Mouse (Mus musculus) CH12.LX (cell line): ENCODE results near the gene Malrd1. TPM values are rescaled to one million over a fixed set of nuclear protein-coding genes. Genes with fewer than 3 reads are reported as not detected.

Experiments used
- DNase-seq: peaks from one replicate; pipeline ENCODE4 v3.0.0-alpha.2; 2013; ENCODE audit errors: extremely low read depth
- H3K27ac ChIP-seq: 2 replicates; pipeline ENCODE4 v1.5.1; 2012; ENCODE audit warnings: low read depth, mild to moderate bottlenecking, control low read depth, moderate library complexity; ENCODE audit not compliant: insufficient read depth
- H3K27me3 ChIP-seq: replicated peaks from 2 replicates; pipeline ENCODE3; 2012; ENCODE audit warnings: inconsistent platforms
- H3K36me3 ChIP-seq, 2 experiments: replicated peaks in 1 of 2; 2 replicates each; pipeline versions ENCODE3 to v1.6.1; 2012; ENCODE audit warnings: inconsistent platforms in 1 of 2, low read length in 1 of 2, mild to moderate bottlenecking in 1 of 2, mixed read lengths in 1 of 2, moderate library complexity in 1 of 2; ENCODE audit not compliant: control insufficient read depth in 1 of 2, insufficient read depth in 1 of 2
- H3K4me1 ChIP-seq, 2 experiments: 2 replicates each; pipeline ENCODE4 v1.6.1; 2012; ENCODE audit warnings: inconsistent platforms in 1 of 2, moderate library complexity in 1 of 2; ENCODE audit not compliant: insufficient read depth in 2 of 2, control insufficient read depth in 1 of 2
- H3K4me2 ChIP-seq: 2 replicates; pipeline ENCODE4 v1.6.1; 2012; ENCODE audit warnings: low read depth, mild to moderate bottlenecking, control low read depth; ENCODE audit not compliant: poor library complexity, insufficient read depth, severe bottlenecking
- H3K4me3 ChIP-seq, 3 experiments: fragments of 150-350 bp in 1 of 3; sonication (generic) in 1 of 3; replicated peaks in 1 of 3; 2 replicates each; pipeline versions ENCODE3 to v1.5.1; 2011 to 2012; ENCODE audit warnings: low read depth in 2 of 3, low read length in 2 of 3, mild to moderate bottlenecking in 2 of 3, moderate library complexity in 2 of 3, control low read depth in 1 of 3, improper control_type of control experiment in 1 of 3, inconsistent platforms in 1 of 3, mixed read lengths in 1 of 3; ENCODE audit not compliant: poor library complexity in 1 of 3
- H3K79me2 ChIP-seq: replicated peaks from 2 replicates; pipeline ENCODE4 v1.6.1; 2012; ENCODE audit warnings: mild to moderate bottlenecking, moderate library complexity; ENCODE audit not compliant: control insufficient read depth, poor library complexity, insufficient read depth, severe bottlenecking; ENCODE audit errors: extremely low read depth
- H3K9ac ChIP-seq: 2 replicates; pipeline ENCODE4 v1.6.1; 2012; ENCODE audit warnings: low read depth, mild to moderate bottlenecking, control low read depth, moderate library complexity; ENCODE audit not compliant: insufficient read depth
- H3K9me3 ChIP-seq: replicated peaks from 2 replicates; pipeline ENCODE3; 2012; ENCODE audit warnings: low read length, inconsistent platforms, mixed read lengths
- CHD2 ChIP-seq: IDR thresholded peaks from 2 replicates; pipeline ENCODE4 v1.6.1; 2011; ENCODE audit warnings: low read length, improper control_type of control experiment
- E2F4 ChIP-seq: IDR thresholded peaks from 2 replicates; pipeline ENCODE4 v1.6.1; 2011; ENCODE audit warnings: low read depth, low read length, improper control_type of control experiment; ENCODE audit not compliant: insufficient replicate concordance
- ELF1 ChIP-seq: IDR thresholded peaks from 2 replicates; pipeline ENCODE4 v1.6.1; 2014; ENCODE audit warnings: low read depth, mild to moderate bottlenecking, inconsistent platforms, low read length, improper control_type of control experiment
- JUN ChIP-seq: IDR thresholded peaks from 2 replicates; pipeline ENCODE4 v1.6.1; 2011; ENCODE audit warnings: low read depth, mild to moderate bottlenecking, low read length, improper control_type of control experiment, moderate library complexity; ENCODE audit not compliant: insufficient read depth
- KAT2A ChIP-seq: IDR thresholded peaks from 2 replicates; pipeline ENCODE4 v1.6.1; 2012; ENCODE audit warnings: low read length, improper control_type of control experiment, inconsistent platforms; ENCODE audit not compliant: insufficient replicate concordance
- MAFK ChIP-seq: IDR thresholded peaks from 2 replicates; pipeline ENCODE4 v1.6.1; 2011; ENCODE audit warnings: low read length, improper control_type of control experiment; ENCODE audit not compliant: insufficient replicate concordance
- MAZ ChIP-seq: IDR thresholded peaks from 2 replicates; pipeline ENCODE4 v1.6.1; 2012; ENCODE audit warnings: low read depth, mild to moderate bottlenecking, inconsistent platforms, low read length, improper control_type of control experiment, moderate library complexity
- MEF2A ChIP-seq: IDR thresholded peaks from 2 replicates; pipeline ENCODE4 v1.6.1; 2014; ENCODE audit warnings: low read depth, mild to moderate bottlenecking, inconsistent platforms, low read length, improper control_type of control experiment, borderline replicate concordance
- MXI1 ChIP-seq: IDR thresholded peaks from 2 replicates; pipeline ENCODE4 v1.6.1; 2011; ENCODE audit warnings: mild to moderate bottlenecking, low read depth, low read length, improper control_type of control experiment
- MYC ChIP-seq: IDR thresholded peaks from 2 replicates; pipeline ENCODE4 v1.6.1; 2011; ENCODE audit warnings: low read depth, mild to moderate bottlenecking, improper control_type of control experiment, low read length
- NELFE ChIP-seq: IDR thresholded peaks from 2 replicates; pipeline ENCODE4 v1.6.1; 2011; ENCODE audit warnings: low read depth, low read length, improper control_type of control experiment
- NRF1 ChIP-seq: IDR thresholded peaks from 2 replicates; pipeline ENCODE4 v1.6.1; 2014; ENCODE audit warnings: low read depth, mild to moderate bottlenecking, inconsistent platforms, low read length, improper control_type of control experiment, moderate library complexity
- POLR2AphosphoS2 ChIP-seq: IDR thresholded peaks from 2 replicates; pipeline ENCODE4 v1.6.1; 2011; ENCODE audit warnings: low read depth, low read length, improper control_type of control experiment
- USF2 ChIP-seq: conservative IDR thresholded peaks from 2 replicates; pipeline ENCODE4 v1.6.1; 2011; ENCODE audit warnings: low read depth, low read length, improper control_type of control experiment
- ZKSCAN1 ChIP-seq: IDR thresholded peaks from 2 replicates; pipeline ENCODE4 v1.6.1; 2012; ENCODE audit warnings: low read depth, inconsistent platforms, low read length, improper control_type of control experiment, borderline replicate concordance
- ZMIZ1 ChIP-seq: IDR thresholded peaks from 2 replicates; pipeline ENCODE4 v1.6.1; 2012; ENCODE audit warnings: low read depth, mild to moderate bottlenecking, inconsistent platforms, low read length, improper control_type of control experiment
- ZNF384 ChIP-seq: IDR thresholded peaks from 2 replicates; pipeline ENCODE4 v1.6.1; 2012; ENCODE audit warnings: low read depth, low read length, improper control_type of control experiment, inconsistent platforms
- dilution Hi-C: fragments of 300-500 bp; cut with MboI; formaldehyde crosslinking; loops from 2 replicates; pipeline ENCODE4 v1.14.3; 2020; ENCODE audit warnings: low sequenced_read_pairs; ENCODE audit not compliant: extremely low pct_unique_long_range_greater_than_20kb, extremely low pct_ligation_motif_present
- in situ Hi-C: fragments of 300-500 bp; cut with MboI; formaldehyde crosslinking; loops from 3 replicates; pipeline ENCODE4 v1.14.3; 2019; ENCODE audit warnings: low sequenced_read_pairs, low pct_ligation_motif_present, low pct_unique_long_range_greater_than_20kb, mixed read lengths
- polyA plus RNA-seq: library from polyadenylated mRNA; unstranded; fragments of >175 nt; gene quantifications from 2 replicates; pipeline ENCODE4 v1.2.1, GENCODE M21; 2012; ENCODE audit warnings: low read depth; ENCODE audit not compliant: insufficient read length
- total RNA-seq, 2 experiments: library from RNA; depleted of rRNA; stranded (reverse); fragments of 300-350 nt in 1 of 2; fragments of >200 nt in 1 of 2; gene quantifications; 2 replicates each; pipeline ENCODE4 v1.2.3; 2012 to 2014

Malrd1 gene
- total and polyA plus RNA-seq, 3 experiments: not detected

DNA sequence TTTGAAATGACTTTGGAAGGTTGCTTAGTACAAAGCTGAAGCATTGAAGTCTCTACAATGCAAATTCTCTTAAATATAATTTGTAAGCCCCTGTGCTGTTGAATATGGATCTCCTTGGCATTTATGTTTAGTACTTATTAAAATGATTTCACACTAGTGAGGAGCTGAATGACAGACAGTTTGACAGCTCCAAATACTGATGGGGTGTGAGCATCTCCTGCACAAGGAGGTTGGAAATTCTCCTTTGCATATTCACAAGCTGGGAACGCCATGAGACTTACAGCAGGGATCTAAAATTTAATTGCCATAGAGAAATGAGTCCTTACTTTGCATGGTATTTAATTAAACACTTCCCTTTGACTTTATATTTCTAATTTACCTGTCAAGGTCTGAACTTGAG is 117.6 kb downstream of the Malrd1 start:
- Histone ChIP-seq H3K9me3 (no peaks in the 10 kb centered on the region), H3K4me1 (no peaks in the 10 kb centered on the region), H3K4me2 (no peak overlapping the region), H3K9ac (no peak overlapping the region), H3K4me3 (no peak overlapping the region), H3K27me3 (no peaks in the 10 kb centered on the region), H3K79me2 (no peaks in the 10 kb centered on the region), H3K36me3 (no peaks in the 10 kb centered on the region), H3K27ac (no peak overlapping the region)
- in situ Hi-C loops (no loop called here), dilution Hi-C loops (no loop called here)
- no peak for DNase-seq
- no peak for TF ChIP-seq ZKSCAN1
- TF ChIP-seq E2F4: no peak
- no peak for TF ChIP-seq NELFE
- TF ChIP-seq KAT2A: no peak
- TF ChIP-seq, all 38 proteins: peak for 0

DNA sequence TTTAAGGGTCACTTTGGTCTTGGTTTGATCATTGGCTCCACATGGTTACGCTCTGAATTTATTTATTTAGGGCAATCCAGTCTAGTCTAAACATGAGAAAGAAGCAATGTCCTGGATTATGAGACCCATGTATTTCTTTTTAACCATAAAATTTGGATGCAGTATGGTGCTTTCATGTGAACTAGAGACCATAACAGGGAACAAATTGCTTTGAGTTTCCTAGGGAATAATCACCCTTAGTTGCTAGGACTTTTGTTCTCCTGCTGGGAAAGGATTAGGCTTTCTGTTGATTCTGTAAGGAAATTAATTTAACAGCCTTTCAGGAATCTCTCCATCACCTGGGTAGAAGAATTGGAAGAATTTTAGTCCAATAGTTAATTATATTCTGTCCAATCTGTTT is 130.1 kb downstream of the Malrd1 start:
- no peaks in the 10 kb centered on the region for H3K4me1 ChIP-seq
- TF ChIP-seq KAT2A (no peak), MAZ (no peak), USF2 (no peak), E2F4 (no peak), POLR2AphosphoS2 (no peak), ELF1 (no peak), NRF1 (no peak), ZMIZ1 (no peak), MXI1 (no peak), ZNF384 (no peak), MEF2A (no peak), CHD2 (no peak), MYC (no peak), MAFK (no peak), JUN (no peak)
- TF ChIP-seq, all 38 proteins: peak for 0
- Histone ChIP-seq H3K9ac (no peak overlapping the region), H3K9me3 (no peaks in the 10 kb centered on the region), H3K4me2 (no peak overlapping the region), H3K79me2 (no peaks in the 10 kb centered on the region), H3K27ac (no peak overlapping the region), H3K36me3 (no peaks in the 10 kb centered on the region), H3K27me3 (no peaks in the 10 kb centered on the region), H3K4me3 (no peak overlapping the region)
- DNase-seq: no peak
- dilution Hi-C loops (no loop called here), in situ Hi-C loops (no loop called here)
